Comparison of ENCODE assay signal across 1 mouse cellular context in the genomic region with DNA sequence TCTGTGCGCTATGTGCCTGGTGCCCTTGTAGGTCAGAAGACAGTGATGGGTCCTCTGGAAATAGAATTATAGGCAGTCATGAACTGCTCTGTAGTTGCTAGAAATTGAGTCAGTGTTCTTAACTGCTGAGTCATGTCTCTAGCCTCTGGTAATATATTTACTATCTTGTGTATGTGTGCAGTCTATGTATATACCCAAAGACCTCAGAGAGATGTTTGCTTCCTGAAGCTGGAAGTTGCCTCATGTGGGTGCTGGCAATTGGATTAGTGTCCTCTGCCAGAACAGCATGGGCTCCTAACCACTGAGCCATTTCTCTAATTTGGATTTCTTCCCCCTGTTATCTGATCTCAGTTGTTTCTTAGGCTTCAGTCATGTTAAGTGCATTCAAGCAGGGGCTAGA.
TF ChIP-seq lines count a peak whose summit lies in the region.

No protein-coding gene starts in this region.

TF ChIP-seq in MEL, 35 proteins besides CTCF, POLR2A, EP300 and RAD21:
- TF ChIP-seq USF2 (IDR thresholded peaks at IDR 0.05; ENCODE audit: borderline replicate concordance in 1 of 2, insufficient read depth in 1 of 2, low read depth in 1 of 2, low read length in 2 of 2) (no peak), GATA1 (IDR thresholded peaks at IDR 0.05; ENCODE audit: low read depth, low read length) (peak; percentile 81), MYC (IDR thresholded peaks at IDR 0.05; ENCODE audit: low read depth, low read length) (peak; percentile 48; the same call in 1 of the 2 replicates), POLR2AphosphoS2 (IDR thresholded peaks at IDR 0.05; ENCODE audit: low read length) (no peak), TCF12 (IDR thresholded peaks at IDR 0.05; ENCODE audit: low read depth, low read length) (0 out of 2 replicates have a peak, but pooled peaks have one; percentile 14), MEF2A (IDR thresholded peaks at IDR 0.05; ENCODE audit: extremely low read depth, insufficient replicate concordance, low read depth, low read length, poor library complexity, severe bottlenecking) (no peak), RCOR1 (IDR thresholded peaks at IDR 0.05; ENCODE audit: low read depth, low read length) (peak; percentile 47; the same call in 1 of the 2 replicates), MAFK (IDR thresholded peaks at IDR 0.05; ENCODE audit: borderline replicate concordance, low read depth, low read length) (peak; percentile 80; the same call in 1 of the 2 replicates), CHD2 (IDR thresholded peaks at IDR 0.05; ENCODE audit: low read length) (no peak), ZMIZ1 (IDR thresholded peaks at IDR 0.05; ENCODE audit: low read depth, low read length) (peak; percentile 40; the same call in 1 of the 2 replicates), KAT2A (conservative IDR thresholded peaks at IDR 0.05; ENCODE audit: low read depth, low read length) (peak; percentile 39; the same call in 1 of the 2 replicates), MYB (IDR thresholded peaks at IDR 0.05; ENCODE audit: low read depth, low read length) (no peak), SIN3A (IDR thresholded peaks at IDR 0.05; ENCODE audit: low read length) (peak; percentile 49; the same call in 1 of the 2 replicates), ETS1 (IDR thresholded peaks at IDR 0.05; ENCODE audit: low read depth, low read length) (peak; percentile 80), MXI1 (IDR thresholded peaks at IDR 0.05; ENCODE audit: low read depth, low read length) (peak; percentile 81)
TF ChIP-seq in MEL: peak in this region for 10.
